Mouse (Mus musculus): ENCODE data around the gene Acsf2. TPM values are rescaled to one million over a fixed set of nuclear protein-coding genes. Genes with fewer than 3 reads are reported as not detected.
A peak's percentile ranks its signal among the peaks of the same experiment; 100 is the strongest.

Gene Acsf2
- polyA plus RNA-seq, 1 experiment from 2014 or later = 6.3 TPM

- Histone ChIP-seq H3K9me3 (ENCODE audit: control insufficient read depth, low read length) (no peaks in the 10 kb centered on the region), H3K4me3 (ENCODE audit: low read depth, low read length) (peak overlapping the region; percentile 74), H3K4me2 (ENCODE audit: low read depth, low read length) (peak overlapping the region; percentile 79), H3K9ac (ENCODE audit: low read depth, low read length) (peak overlapping the region; percentile 87), H3K27ac (replicated peaks; ENCODE audit: low read depth, low read length) (peak overlapping the region; percentile 76), H3K36me3 (ENCODE audit: control insufficient read depth, insufficient read depth, low read length) (peaks cover 29% of the 10 kb centered on the region), H3K27me3 (replicated peaks; ENCODE audit: control insufficient read depth, insufficient read depth, low read length) (no peaks in the 10 kb centered on the region), H3K4me1 (ENCODE audit: control insufficient read depth, insufficient read depth, low read length) (peaks cover 8% of the 10 kb centered on the region; the same call in 1 of the 2 replicates)
- DNase-seq (ENCODE audit: low spot score) (no peak), ATAC-seq (ENCODE audit: low read depth) (0 out of 2 replicates have a peak, but pooled peaks have one; percentile 30)
- WGBS = 0% methylated on average over 20 of the region's 28 CpGs
Measured at GRCm38 (mm10) chr11:94629884-94630198, 28.2 kb upstream of the Acsf2 start.

GRCm38 (mm10) chr11:94629199-94629883 lies 27.7 kb upstream of the Acsf2 start, which contains the start of gene Lrrc59:
Gene Lrrc59, plus strand, starts transcription at chr11:94629767.
- DNase-seq (ENCODE audit: low spot score) (peak; percentile 92), ATAC-seq (ENCODE audit: low read depth) (peak; percentile 94)
- peak within 1 kb of the TSS; percentile 74 for H3K4me3 ChIP-seq (ENCODE audit: low read depth, low read length)
- H3K36me3 ChIP-seq (ENCODE audit: control insufficient read depth, insufficient read depth, low read length) = peaks cover 24% of the 10 kb centered on the region
- H3K27ac ChIP-seq (replicated peaks; ENCODE audit: low read depth, low read length) = peak within 1 kb of the TSS; percentile 76
- no peaks in the 10 kb centered on the region for H3K27me3 ChIP-seq (replicated peaks; ENCODE audit: control insufficient read depth, insufficient read depth, low read length)
- H3K4me1 ChIP-seq (ENCODE audit: control insufficient read depth, insufficient read depth, low read length) = peaks cover 8% of the 10 kb centered on the region; the same call in 1 of the 2 replicates
- WGBS = 8% methylated on average over 22 of the region's 41 CpGs
- H3K9me3 ChIP-seq (ENCODE audit: control insufficient read depth, low read length) = no peaks in the 10 kb centered on the region
- peak within 1 kb of the TSS; percentile 87 for H3K9ac ChIP-seq (ENCODE audit: low read depth, low read length)
- peak within 1 kb of the TSS; percentile 79 for H3K4me2 ChIP-seq (ENCODE audit: low read depth, low read length)

DNA sequence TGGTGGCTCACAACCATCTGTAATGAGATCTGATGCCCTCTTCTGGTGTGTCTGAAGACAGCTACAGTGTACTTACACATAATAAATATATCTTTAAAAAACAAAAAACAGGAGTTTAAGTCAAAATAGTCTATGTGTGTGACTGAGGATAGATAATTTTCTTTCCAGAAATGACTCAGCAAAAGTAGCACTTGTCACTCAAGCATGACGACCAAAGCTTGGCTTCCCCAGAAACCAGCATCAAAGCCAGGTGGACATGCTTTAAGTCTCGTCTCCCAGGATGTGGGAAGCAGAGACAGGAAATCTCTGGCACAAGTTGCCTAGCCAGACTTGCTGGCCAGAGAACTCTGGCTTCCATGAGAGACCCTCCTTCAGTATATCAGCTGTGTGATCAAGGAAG lies 20.5 kb upstream of the Acsf2 start:
- Histone ChIP-seq H3K9ac (ENCODE audit: low read depth, low read length) (no peak overlapping the region), H3K4me2 (ENCODE audit: low read depth, low read length) (no peak overlapping the region), H3K9me3 (ENCODE audit: control insufficient read depth, low read length) (no peaks in the 10 kb centered on the region), H3K27ac (replicated peaks; ENCODE audit: low read depth, low read length) (no peak overlapping the region), H3K4me3 (ENCODE audit: low read depth, low read length) (no peak overlapping the region), H3K4me1 (ENCODE audit: control insufficient read depth, insufficient read depth, low read length) (no peaks in the 10 kb centered on the region), H3K27me3 (replicated peaks; ENCODE audit: control insufficient read depth, insufficient read depth, low read length) (no peaks in the 10 kb centered on the region), H3K36me3 (ENCODE audit: control insufficient read depth, insufficient read depth, low read length) (no peaks in the 10 kb centered on the region)
- DNase-seq (ENCODE audit: low spot score) = no peak
- no peak for ATAC-seq (ENCODE audit: low read depth)
- 74% methylated on average over 2 of the region's 2 CpGs for WGBS

GRCm38 (mm10) chr11:94621458-94621852 lies 19.8 kb upstream of the Acsf2 start:
- ATAC-seq (ENCODE audit: low read depth) = no peak
- no peak overlapping the region for H3K27ac ChIP-seq (replicated peaks; ENCODE audit: low read depth, low read length)
- DNase-seq (ENCODE audit: low spot score) = no peak
- H3K4me2 ChIP-seq (ENCODE audit: low read depth, low read length) = no peak overlapping the region
- H3K27me3 ChIP-seq (replicated peaks; ENCODE audit: control insufficient read depth, insufficient read depth, low read length) = no peaks in the 10 kb centered on the region
- no peak overlapping the region for H3K4me3 ChIP-seq (ENCODE audit: low read depth, low read length)
- no peak overlapping the region for H3K9ac ChIP-seq (ENCODE audit: low read depth, low read length)
- H3K4me1 ChIP-seq (ENCODE audit: control insufficient read depth, insufficient read depth, low read length) = no peaks in the 10 kb centered on the region
- H3K36me3 ChIP-seq (ENCODE audit: control insufficient read depth, insufficient read depth, low read length) = no peaks in the 10 kb centered on the region
- H3K9me3 ChIP-seq (ENCODE audit: control insufficient read depth, low read length) = no peaks in the 10 kb centered on the region

DNA sequence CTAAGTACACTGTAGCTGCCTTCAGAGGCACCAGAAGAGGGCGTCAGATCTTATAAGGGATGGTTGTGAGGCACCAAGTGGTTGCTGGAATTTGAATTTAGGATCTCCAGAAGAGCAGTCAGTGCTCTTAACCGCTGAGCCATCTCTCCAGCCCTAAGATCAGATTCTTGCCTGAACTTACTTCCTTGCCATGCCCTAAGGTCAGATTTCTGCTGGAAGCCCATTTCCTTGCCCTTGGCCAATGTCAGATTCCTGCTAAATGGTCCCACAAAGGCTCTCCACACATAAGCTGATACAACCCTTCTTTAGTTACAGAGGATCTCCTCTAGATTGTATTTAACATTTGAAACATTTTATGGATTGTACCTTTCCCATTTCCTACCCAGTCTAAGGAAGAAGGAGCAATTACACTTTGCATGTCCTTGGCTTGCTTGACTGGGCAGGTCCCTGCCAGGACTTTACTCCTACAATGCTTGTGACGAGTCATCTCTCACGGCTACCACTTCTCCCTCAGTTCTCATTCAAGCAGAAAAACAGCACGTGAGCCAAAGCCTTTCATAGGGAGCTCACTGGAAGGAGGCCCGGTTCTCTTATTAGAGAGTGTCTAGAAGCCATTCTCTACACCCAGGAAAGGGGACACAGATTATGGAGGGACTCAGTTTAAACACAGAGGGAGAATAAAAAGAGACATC lies 19.2 kb upstream of the Acsf2 start:
- WGBS = 63% methylated on average over 6 of the region's 6 CpGs
- H3K4me2 ChIP-seq (ENCODE audit: low read depth, low read length) = no peak overlapping the region
- no peak overlapping the region for H3K4me3 ChIP-seq (ENCODE audit: low read depth, low read length)
- H3K4me1 ChIP-seq (ENCODE audit: control insufficient read depth, insufficient read depth, low read length) = no peaks in the 10 kb centered on the region
- ATAC-seq (ENCODE audit: low read depth) (no peak), DNase-seq (ENCODE audit: low spot score) (no peak)
- H3K36me3 ChIP-seq (ENCODE audit: control insufficient read depth, insufficient read depth, low read length) = no peaks in the 10 kb centered on the region
- H3K9ac ChIP-seq (ENCODE audit: low read depth, low read length) = no peak overlapping the region
- no peaks in the 10 kb centered on the region for H3K9me3 ChIP-seq (ENCODE audit: control insufficient read depth, low read length)
- H3K27ac ChIP-seq (replicated peaks; ENCODE audit: low read depth, low read length) = no peak overlapping the region
- no peaks in the 10 kb centered on the region for H3K27me3 ChIP-seq (replicated peaks; ENCODE audit: control insufficient read depth, insufficient read depth, low read length)

GRCm38 (mm10) chr11:94617646-94618045 lies 16.0 kb upstream of the Acsf2 start:
- Histone ChIP-seq H3K36me3 (ENCODE audit: control insufficient read depth, insufficient read depth, low read length) (no peaks in the 10 kb centered on the region), H3K4me2 (ENCODE audit: low read depth, low read length) (no peak overlapping the region), H3K27ac (replicated peaks; ENCODE audit: low read depth, low read length) (no peak overlapping the region), H3K27me3 (replicated peaks; ENCODE audit: control insufficient read depth, insufficient read depth, low read length) (no peaks in the 10 kb centered on the region), H3K9me3 (ENCODE audit: control insufficient read depth, low read length) (no peaks in the 10 kb centered on the region), H3K4me3 (ENCODE audit: low read depth, low read length) (no peak overlapping the region), H3K9ac (ENCODE audit: low read depth, low read length) (no peak overlapping the region), H3K4me1 (ENCODE audit: control insufficient read depth, insufficient read depth, low read length) (no peaks in the 10 kb centered on the region)
- no peak for ATAC-seq (ENCODE audit: low read depth)
- DNase-seq (ENCODE audit: low spot score) = no peak
- WGBS = 83% methylated on average over 2 of the region's 2 CpGs

DNA sequence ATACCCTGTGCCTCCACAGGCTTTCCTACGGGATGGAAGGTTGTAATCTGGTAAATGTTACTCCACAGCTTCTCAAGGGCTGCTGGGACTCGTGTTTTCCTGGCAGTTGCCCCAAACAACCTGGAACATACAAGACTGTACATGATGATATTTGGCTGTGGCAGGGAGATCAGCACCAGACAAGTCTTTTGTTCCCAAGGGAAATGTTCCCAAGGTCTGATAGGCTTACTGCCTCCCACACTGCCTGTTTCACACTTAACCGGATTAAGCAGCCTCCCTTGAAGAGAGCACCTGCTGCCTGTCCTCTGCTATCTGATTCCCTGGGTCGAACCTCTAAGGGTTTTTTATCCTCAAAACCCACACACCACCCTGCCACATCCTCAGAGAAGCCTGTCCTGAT lies 13.8 kb upstream of the Acsf2 start:
- 23% methylated on average over 4 of the region's 4 CpGs for WGBS
- Histone ChIP-seq H3K4me1 (ENCODE audit: control insufficient read depth, insufficient read depth, low read length) (no peaks in the 10 kb centered on the region), H3K9me3 (ENCODE audit: control insufficient read depth, low read length) (no peaks in the 10 kb centered on the region), H3K36me3 (ENCODE audit: control insufficient read depth, insufficient read depth, low read length) (no peaks in the 10 kb centered on the region), H3K9ac (ENCODE audit: low read depth, low read length) (no peak overlapping the region), H3K27me3 (replicated peaks; ENCODE audit: control insufficient read depth, insufficient read depth, low read length) (no peaks in the 10 kb centered on the region), H3K4me3 (ENCODE audit: low read depth, low read length) (no peak overlapping the region), H3K27ac (replicated peaks; ENCODE audit: low read depth, low read length) (no peak overlapping the region), H3K4me2 (ENCODE audit: low read depth, low read length) (no peak overlapping the region)
- ATAC-seq (ENCODE audit: low read depth) (peak; percentile 90), DNase-seq (ENCODE audit: low spot score) (peak; percentile 74)

DNA sequence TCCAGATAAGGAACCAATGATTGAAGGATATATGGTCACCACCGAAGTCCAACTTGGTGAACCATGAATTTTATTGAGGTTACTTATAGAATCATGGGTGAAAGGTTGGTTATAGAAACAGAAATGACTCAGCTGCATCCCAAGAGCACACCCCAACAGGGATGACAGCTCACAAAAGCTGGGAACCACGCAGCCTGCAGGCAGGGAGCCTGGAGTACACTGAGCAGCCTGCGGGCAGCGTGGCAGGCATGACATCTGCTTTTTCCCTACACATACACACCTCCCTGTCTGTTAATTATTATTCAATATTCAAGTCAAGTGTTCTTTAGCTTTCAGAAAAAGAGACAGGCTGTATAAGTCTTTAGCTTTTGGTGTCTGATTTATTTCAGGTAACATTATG lies 12.9 kb upstream of the Acsf2 start:
- no peak overlapping the region for H3K4me3 ChIP-seq (ENCODE audit: low read depth, low read length)
- WGBS = 77% methylated on average over 4 of the region's 4 CpGs
- H3K36me3 ChIP-seq (ENCODE audit: control insufficient read depth, insufficient read depth, low read length) = no peaks in the 10 kb centered on the region
- H3K4me2 ChIP-seq (ENCODE audit: low read depth, low read length) = no peak overlapping the region
- ATAC-seq (ENCODE audit: low read depth) = no peak
- no peaks in the 10 kb centered on the region for H3K4me1 ChIP-seq (ENCODE audit: control insufficient read depth, insufficient read depth, low read length)
- no peaks in the 10 kb centered on the region for H3K9me3 ChIP-seq (ENCODE audit: control insufficient read depth, low read length)
- no peak for DNase-seq (ENCODE audit: low spot score)
- no peak overlapping the region for H3K27ac ChIP-seq (replicated peaks; ENCODE audit: low read depth, low read length)
- no peak overlapping the region for H3K9ac ChIP-seq (ENCODE audit: low read depth, low read length)
- no peaks in the 10 kb centered on the region for H3K27me3 ChIP-seq (replicated peaks; ENCODE audit: control insufficient read depth, insufficient read depth, low read length)

All from embryonic facial prominence, embryonic 14.5 days (tissue).